21 mouse cellular contexts compared by ENCODE assay signal in genomic region chr1:39981970-39982369, GRCm38 (mm10).
A peak's percentile ranks its signal among the peaks of the same experiment; 100 is the strongest.
DNase-seq lines count a peak whose midpoint lies in the region; ATAC-seq lines count a peak whose summit lies in the region.
"Had no signal": no experiment of that assay in that cellular context is flagged by ENCODE, and none has a peak within 500 bp of the region (broad histone marks: within the 10 kb centered on the region; RNA-seq: fewer than 3 reads in every experiment).

No protein-coding gene starts in this region.

- H3K36me3 ChIP-seq in lung, embryonic 16.5 days (ENCODE audit: control insufficient read depth, insufficient read depth, low read length) = peaks cover 49% of the 10 kb centered on the region
- H3K36me3 ChIP-seq in heart, embryonic 12.5 days = peaks cover 82% of the 10 kb centered on the region
- H3K36me3 ChIP-seq in liver, embryonic 12.5 days = peaks cover 64% of the 10 kb centered on the region

- ATAC-seq in lung, embryonic 16.5 days (ENCODE audit: low read depth) = peak; percentile 37; the same call in 1 of the 2 replicates
- peak; percentile 55; the same call in 1 of the 2 replicates for ATAC-seq in heart, embryonic 12.5 days (ENCODE audit: insufficient number of reproducible peaks, low FRiP score)
- no peak for ATAC-seq in liver, embryonic 12.5 days
- ATAC-seq: forebrain, embryonic 14.5 days; intestine, postnatal 0 days had no signal

- intact Hi-C loops in heart, postnatal 14 days (cut with DNase I) = loop anchor here (2.0 to 5.0 kb wide), 2 partner anchors 220 to 295 kb away; no protein-coding TSS in a partner anchor

- no peak overlapping the region for H3K4me3 ChIP-seq in lung, embryonic 16.5 days (ENCODE audit: low read length)
- no peak overlapping the region for H3K4me3 ChIP-seq in heart, embryonic 12.5 days
- H3K4me3 ChIP-seq in liver, embryonic 12.5 days = no peak overlapping the region
- H3K4me3 ChIP-seq: hindbrain, embryonic 12.5 days; kidney, embryonic 15.5 days; limb, embryonic 13.5 days; midbrain, embryonic 12.5 days; neural tube, embryonic 12.5 days had no signal

- WGBS in lung, embryonic 16.5 days = 76% methylated on average over 3 of the region's 3 CpGs
- WGBS in heart, embryonic 12.5 days = 47% methylated on average over 3 of the region's 3 CpGs
- 75% methylated on average over 3 of the region's 3 CpGs for WGBS in liver, embryonic 12.5 days (ENCODE audit: insufficient replicate concordance)

- H3K27ac ChIP-seq in lung, embryonic 16.5 days (ENCODE audit: low read length) = 0 out of 2 replicates have a peak overlapping the region, but pooled peaks have one; percentile 27
- H3K27ac ChIP-seq in heart, embryonic 12.5 days (ENCODE audit: poor library complexity, severe bottlenecking) = 0 out of 2 replicates have a peak overlapping the region, but pooled peaks have one; percentile 0
- no peak overlapping the region for H3K27ac ChIP-seq in liver, embryonic 12.5 days
- H3K27ac ChIP-seq: kidney, embryonic 15.5 days; limb, embryonic 13.5 days; liver, embryonic 14.5 days; macrophage; midbrain, embryonic 12.5 days; neural tube, embryonic 12.5 days had no signal

- no peaks in the 10 kb centered on the region for H3K27me3 ChIP-seq in lung, embryonic 16.5 days (ENCODE audit: control insufficient read depth, insufficient read depth, low read depth, low read length)
- H3K27me3 ChIP-seq in heart, embryonic 12.5 days (replicated peaks) = no peaks in the 10 kb centered on the region
- no peaks in the 10 kb centered on the region for H3K27me3 ChIP-seq in liver, embryonic 12.5 days (replicated peaks)
- H3K27me3 ChIP-seq: hindbrain, embryonic 12.5 days; kidney, embryonic 15.5 days; limb, embryonic 13.5 days; midbrain, embryonic 12.5 days; neural tube, embryonic 12.5 days had no signal

- peaks cover 3% of the 10 kb centered on the region; the same call in 1 of the 2 replicates for H3K4me1 ChIP-seq in lung, embryonic 16.5 days (replicated peaks; ENCODE audit: control insufficient read depth, insufficient read depth, low read length)
- H3K4me1 ChIP-seq in heart, embryonic 12.5 days (replicated peaks) = peaks cover 12% of the 10 kb centered on the region
- no peaks in the 10 kb centered on the region for H3K4me1 ChIP-seq in liver, embryonic 12.5 days
- H3K4me1 ChIP-seq: limb, embryonic 13.5 days; neural tube, embryonic 12.5 days had no signal

- no peaks in the 10 kb centered on the region for H3K9me3 ChIP-seq in lung, embryonic 16.5 days (ENCODE audit: control insufficient read depth, low read length)
- no peaks in the 10 kb centered on the region for H3K9me3 ChIP-seq in heart, embryonic 12.5 days (replicated peaks)
- no peaks in the 10 kb centered on the region for H3K9me3 ChIP-seq in liver, embryonic 12.5 days (replicated peaks)
- H3K9me3 ChIP-seq: hindbrain, embryonic 12.5 days; kidney, embryonic 15.5 days; limb, embryonic 13.5 days; midbrain, embryonic 12.5 days; neural tube, embryonic 12.5 days had no signal

- H3K9ac ChIP-seq in lung, embryonic 16.5 days (ENCODE audit: low read length) = no peak overlapping the region
- no peak overlapping the region for H3K9ac ChIP-seq in heart, embryonic 12.5 days
- no peak overlapping the region for H3K9ac ChIP-seq in liver, embryonic 12.5 days
- H3K9ac ChIP-seq: hindbrain, embryonic 12.5 days; kidney, embryonic 15.5 days; limb, embryonic 13.5 days; liver, embryonic 14.5 days; midbrain, embryonic 12.5 days; neural tube, embryonic 12.5 days had no signal

- no peak overlapping the region for H3K4me2 ChIP-seq in lung, embryonic 16.5 days (ENCODE audit: low read depth, low read length)
- no peak overlapping the region for H3K4me2 ChIP-seq in heart, embryonic 12.5 days
- no peak overlapping the region for H3K4me2 ChIP-seq in liver, embryonic 12.5 days
- H3K4me2 ChIP-seq: hindbrain, embryonic 12.5 days; kidney, embryonic 15.5 days; limb, embryonic 13.5 days; midbrain, embryonic 12.5 days; neural tube, embryonic 12.5 days had no signal

- DNase-seq in heart, adult 18-20 months = peak; percentile 63 to 75
- DNase-seq in heart, postnatal 14 days = no peak
- DNase-seq in lung, postnatal 4 days = no peak
- DNase-seq in heart, postnatal 4 days = peak; percentile 42
- no peak for DNase-seq in Muller cell, postnatal 12 days (ENCODE audit: inconsistent ontology term)
- DNase-seq: cerebellum, adult 8-10 months; gastrocnemius, postnatal 25 days; kidney, postnatal 4 days; right cerebral cortex, adult 18-20 months had no signal

Comparison
In these comparisons a context has a peak if more than half of its experiments do, and no peak if none do; other contexts are left out.
1. DNase-seq: peak in heart, adult 18-20 months (2 of 2) and heart, postnatal 4 days (single experiment); none in heart, postnatal 14 days (0 of 2), lung, postnatal 4 days (0 of 2) and Muller cell, postnatal 12 days (single experiment).